Mouse (Mus musculus) hindbrain, embryonic 15.5 days (tissue): ENCODE measurements around the gene Gm9999. TPM values are rescaled to one million over a fixed set of nuclear protein-coding genes. Genes with fewer than 3 reads are reported as not detected.
"Not testable (repeated sequence)": the region's sequence is repeated elsewhere in the genome, so short reads cannot be mapped to it uniquely, and the experiment has no call there.

Source experiments
- ATAC-seq: fragments of 200-750 bp; cut with Nextera tagmentation; 2 replicates; pipeline ENCODE4 v1.8.0; 2017; ENCODE audit warnings: low read depth, moderate number of reproducible peaks, moderate TSS enrichment; ENCODE audit not compliant: low FRiP score
- H3K27ac ChIP-seq: fragments of 300-500 bp; sonication (generic); replicated peaks from 2 replicates; pipeline ENCODE4 v1.5.1; 2015; ENCODE audit warnings: mild to moderate bottlenecking, inconsistent platforms
- H3K27me3 ChIP-seq: fragments of 300-500 bp; sonication (generic); 2 replicates; pipeline ENCODE4 v1.6.1; 2015; ENCODE audit warnings: control low read depth, inconsistent platforms
- H3K36me3 ChIP-seq: fragments of 300-500 bp; sonication (generic); 2 replicates; pipeline ENCODE4 v1.6.1; 2015; ENCODE audit warnings: control low read depth, inconsistent platforms
- H3K4me1 ChIP-seq: fragments of 300-500 bp; sonication (generic); replicated peaks from 2 replicates; pipeline ENCODE4 v1.6.1; 2015; ENCODE audit warnings: control low read depth, inconsistent platforms
- H3K4me2 ChIP-seq: fragments of 300-500 bp; sonication (generic); 2 replicates; pipeline ENCODE4 v1.6.1; 2015; ENCODE audit warnings: moderate library complexity, mild to moderate bottlenecking, inconsistent platforms
- H3K4me3 ChIP-seq: fragments of 300-500 bp; sonication (generic); 2 replicates; pipeline ENCODE4 v1.5.1; 2015; ENCODE audit warnings: mild to moderate bottlenecking, inconsistent platforms
- H3K9ac ChIP-seq: fragments of 300-500 bp; sonication (generic); 2 replicates; pipeline ENCODE4 v1.6.1; 2015; ENCODE audit warnings: inconsistent platforms
- H3K9me3 ChIP-seq: fragments of 300-500 bp; sonication (generic); 2 replicates; pipeline ENCODE4 v1.6.1; 2016; ENCODE audit warnings: control low read depth, inconsistent platforms
- WGBS: fragments of 180-500 bp; shearing (Covaris S2); methylation state at CpG from one replicate; pipeline ENCODE4 v1.1.7; 2015; 5-methylcytosine and 5-hydroxymethylcytosine counted together
- polyA plus RNA-seq: library from polyadenylated mRNA; unstranded; fragments of >200 nt; fragmentation: Nextera tagmentation; extraction: Ambion mirVana; gene quantifications from 2 replicates; pipeline ENCODE4 v1.2.1, GENCODE M21; 2015

Gm9999 gene
- polyA plus RNA-seq, 1 experiment from 2014 or later = not detected

GRCm38 (mm10) chr7:47017146-47017545 is 33.8 kb downstream of the Gm9999 start:
- H3K4me3 ChIP-seq = no peak overlapping the region
- H3K4me2 ChIP-seq = no peak overlapping the region
- WGBS = 76% methylated on average over 7 of the region's 7 CpGs
- H3K27me3 ChIP-seq = no peaks in the 10 kb centered on the region
- H3K4me1 ChIP-seq = peaks cover 6% of the 10 kb centered on the region; the same call in 1 of the 2 replicates
- H3K36me3 ChIP-seq = no peaks in the 10 kb centered on the region
- H3K27ac ChIP-seq = no peak overlapping the region
- no peak for ATAC-seq
- no peaks in the 10 kb centered on the region for H3K9me3 ChIP-seq
- H3K9ac ChIP-seq = no peak overlapping the region

DNA sequence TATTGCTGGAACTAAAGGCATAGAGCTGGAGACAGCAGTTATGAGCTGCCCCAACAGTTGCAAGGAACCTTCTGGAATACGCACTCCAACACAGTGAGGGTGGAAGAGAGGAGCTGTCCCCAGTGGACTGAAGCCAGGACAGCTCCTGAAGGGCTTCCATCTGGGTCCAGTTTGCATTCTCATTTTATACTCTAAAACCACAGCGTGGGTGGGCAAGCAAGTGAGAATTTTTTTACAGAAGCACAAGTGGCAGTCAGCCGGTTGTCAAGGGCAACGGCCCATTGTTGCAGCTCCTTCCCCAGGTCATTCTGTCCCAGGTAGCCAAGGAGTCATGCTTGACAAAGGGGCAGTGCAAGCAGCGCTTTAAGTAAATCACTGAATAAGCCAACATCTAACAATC is 36.3 kb downstream of the Gm9999 start:
- Histone ChIP-seq H3K27ac (no peak overlapping the region), H3K9ac (no peak overlapping the region), H3K4me2 (no peak overlapping the region), H3K4me1 (peaks cover 6% of the 10 kb centered on the region; the same call in 1 of the 2 replicates), H3K27me3 (no peaks in the 10 kb centered on the region), H3K9me3 (no peaks in the 10 kb centered on the region), H3K4me3 (no peak overlapping the region), H3K36me3 (no peaks in the 10 kb centered on the region)
- WGBS = 67% methylated on average over 5 of the region's 5 CpGs
- ATAC-seq = no peak

GRCm38 (mm10) chr7:47020956-47021355 is 37.6 kb downstream of the Gm9999 start:
- no peak overlapping the region for H3K9ac ChIP-seq
- no peaks in the 10 kb centered on the region for H3K9me3 ChIP-seq
- no peaks in the 10 kb centered on the region for H3K4me1 ChIP-seq
- no peak overlapping the region for H3K4me3 ChIP-seq
- WGBS = 17% methylated on average over 8 of the region's 8 CpGs
- ATAC-seq = no peak
- no peak overlapping the region for H3K27ac ChIP-seq
- H3K4me2 ChIP-seq = no peak overlapping the region
- H3K27me3 ChIP-seq = no peaks in the 10 kb centered on the region
- no peaks in the 10 kb centered on the region for H3K36me3 ChIP-seq

DNA sequence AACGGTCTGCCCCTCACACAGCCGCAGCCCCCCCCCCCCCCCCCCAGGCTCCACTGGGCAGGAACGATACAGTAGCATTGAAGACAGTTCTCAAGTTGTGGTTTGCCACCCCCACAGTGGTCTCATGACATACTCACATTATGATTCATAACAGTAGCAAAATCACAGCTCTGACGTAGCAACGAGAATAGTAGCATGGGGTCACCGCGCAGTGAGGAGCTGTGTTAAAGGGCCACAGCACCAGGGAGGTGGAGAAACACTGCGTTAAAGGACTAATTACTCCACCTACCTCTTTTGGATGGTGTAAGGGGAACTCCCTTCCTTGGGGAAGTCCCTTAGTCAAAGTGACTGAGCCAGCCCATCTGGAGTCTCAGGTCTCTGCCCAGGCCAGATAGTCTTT is 39.1 kb downstream of the Gm9999 start:
- H3K4me2 ChIP-seq = no peak overlapping the region
- H3K4me3 ChIP-seq = no peak overlapping the region
- H3K9me3 ChIP-seq = no peaks in the 10 kb centered on the region
- H3K27me3 ChIP-seq = no peaks in the 10 kb centered on the region
- ATAC-seq = no peak
- no peaks in the 10 kb centered on the region for H3K36me3 ChIP-seq
- H3K9ac ChIP-seq = no peak overlapping the region
- no peaks in the 10 kb centered on the region for H3K4me1 ChIP-seq
- 75% methylated on average over 8 of the region's 8 CpGs for WGBS
- H3K27ac ChIP-seq = no peak overlapping the region

- no peak for ATAC-seq
- Histone ChIP-seq H3K4me1 (no peaks in the 10 kb centered on the region), H3K9ac (no peak overlapping the region), H3K4me2 (no peak overlapping the region), H3K27ac (no peak overlapping the region), H3K27me3 (no peaks in the 10 kb centered on the region), H3K9me3 (no peaks in the 10 kb centered on the region), H3K4me3 (no peak overlapping the region), H3K36me3 (no peaks in the 10 kb centered on the region)
- WGBS = 21% methylated on average over 6 of the region's 6 CpGs
Measured at GRCm38 (mm10) chr7:47023530-47023929, 40.1 kb downstream of the Gm9999 start.

DNA sequence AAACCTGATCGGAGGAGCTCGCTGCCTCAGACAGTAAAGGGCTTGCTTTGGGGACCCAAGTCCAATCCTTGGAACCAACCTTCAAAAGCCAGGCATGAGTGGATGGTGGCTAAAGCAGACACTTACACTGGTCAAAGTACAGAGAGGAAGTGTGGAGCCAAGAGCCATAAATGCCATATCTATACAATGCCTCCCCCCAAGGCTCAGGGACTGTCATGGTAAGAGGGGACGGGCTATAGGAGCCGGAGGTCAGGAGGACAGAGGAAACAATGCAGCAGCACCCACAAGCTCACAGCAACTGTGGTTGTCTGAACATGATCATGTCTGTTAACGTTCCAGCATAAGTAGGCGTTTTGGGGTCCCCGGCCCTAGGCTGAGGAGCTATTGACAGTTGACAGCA is 41.1 kb downstream of the Gm9999 start:
- Histone ChIP-seq H3K4me1 (no peaks in the 10 kb centered on the region), H3K27me3 (no peaks in the 10 kb centered on the region), H3K27ac (no peak overlapping the region), H3K36me3 (no peaks in the 10 kb centered on the region), H3K4me3 (no peak overlapping the region), H3K9me3 (no peaks in the 10 kb centered on the region), H3K9ac (no peak overlapping the region), H3K4me2 (no peak overlapping the region)
- ATAC-seq = no peak
- 90% methylated on average over 7 of the region's 7 CpGs for WGBS

DNA sequence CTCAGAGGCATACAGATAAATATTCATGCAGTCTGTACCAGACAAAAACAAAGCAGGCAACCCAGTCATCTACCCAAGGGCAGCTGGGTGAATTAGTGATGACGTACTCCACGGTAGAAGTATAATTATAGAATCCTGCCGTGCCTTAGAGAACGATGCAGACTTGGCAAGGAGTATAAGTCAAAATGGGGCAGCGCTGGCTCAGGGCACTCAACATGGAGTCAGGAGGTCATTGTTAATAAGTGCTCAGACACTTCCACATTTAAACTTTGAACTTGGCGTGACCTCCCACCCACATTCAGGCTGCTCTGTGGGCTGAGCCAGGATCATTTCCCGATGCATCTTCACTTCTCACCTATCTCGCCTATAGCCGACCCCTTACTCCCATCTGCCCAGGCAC is 42.0 kb downstream of the Gm9999 start:
- ATAC-seq = no peak
- H3K9me3 ChIP-seq = no peaks in the 10 kb centered on the region
- H3K27ac ChIP-seq = no peak overlapping the region
- H3K27me3 ChIP-seq = no peaks in the 10 kb centered on the region
- no peak overlapping the region for H3K4me3 ChIP-seq
- no peak overlapping the region for H3K9ac ChIP-seq
- WGBS = 64% methylated on average over 9 of the region's 9 CpGs
- H3K4me1 ChIP-seq = no peaks in the 10 kb centered on the region
- H3K36me3 ChIP-seq = no peaks in the 10 kb centered on the region
- no peak overlapping the region for H3K4me2 ChIP-seq

GRCm38 (mm10) chr7:47026899-47027298 is 43.5 kb downstream of the Gm9999 start:
- not testable (repeated sequence) for H3K27ac ChIP-seq, H3K9ac ChIP-seq, H3K4me1 ChIP-seq, H3K4me3 ChIP-seq, H3K9me3 ChIP-seq, ATAC-seq, H3K36me3 ChIP-seq, H3K27me3 ChIP-seq, H3K4me2 ChIP-seq
- 93% methylated on average over 3 of the region's 3 CpGs for WGBS

GRCm38 (mm10) chr7:47027520-47027919 is 44.1 kb downstream of the Gm9999 start:
- H3K9ac ChIP-seq = no peak overlapping the region
- no peak for ATAC-seq
- no peaks in the 10 kb centered on the region for H3K36me3 ChIP-seq
- H3K4me2 ChIP-seq = no peak overlapping the region
- no peak overlapping the region for H3K27ac ChIP-seq
- H3K4me3 ChIP-seq = no peak overlapping the region
- no peaks in the 10 kb centered on the region for H3K4me1 ChIP-seq
- no peaks in the 10 kb centered on the region for H3K27me3 ChIP-seq
- 93% methylated on average over 1 of the region's 1 CpGs for WGBS
- no peaks in the 10 kb centered on the region for H3K9me3 ChIP-seq

DNA sequence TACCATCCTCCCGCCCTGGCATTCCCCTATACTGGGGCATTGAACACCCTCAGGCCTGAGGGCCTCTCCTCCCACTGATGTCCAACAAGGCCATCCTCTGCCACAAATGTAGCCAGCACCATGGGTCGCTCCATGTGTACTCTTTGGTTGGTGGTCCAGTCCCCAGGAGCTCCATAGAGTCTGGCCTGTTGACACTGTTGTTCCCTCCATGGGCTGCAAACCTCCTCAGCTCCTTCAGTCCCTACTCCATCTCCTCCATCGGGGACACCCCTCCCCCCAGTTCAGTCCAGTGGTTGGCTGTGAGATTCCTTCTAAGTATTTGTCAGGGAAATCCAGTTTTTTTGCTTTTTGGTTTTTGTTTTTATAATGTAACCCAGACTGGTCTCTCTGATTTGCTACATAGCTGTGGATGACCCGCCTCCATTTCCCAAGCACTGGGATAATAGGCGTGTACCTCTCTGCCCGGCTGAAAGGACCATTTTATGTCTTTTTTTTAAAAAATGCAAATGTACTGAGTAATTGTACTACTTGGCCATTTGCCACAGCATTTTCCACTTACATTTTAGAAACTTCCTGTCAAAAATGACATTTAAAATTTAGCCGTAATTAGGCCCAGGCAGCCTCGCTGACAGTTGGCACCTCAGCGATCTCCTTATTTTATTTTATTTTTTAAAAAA is 47.3 kb downstream of the Gm9999 start:
- no peak for ATAC-seq
- Histone ChIP-seq H3K4me3 (no peak overlapping the region), H3K4me2 (no peak overlapping the region), H3K9me3 (no peaks in the 10 kb centered on the region), H3K27me3 (no peaks in the 10 kb centered on the region), H3K27ac (no peak overlapping the region), H3K4me1 (no peaks in the 10 kb centered on the region), H3K36me3 (no peaks in the 10 kb centered on the region), H3K9ac (no peak overlapping the region)
- 80% methylated on average over 9 of the region's 9 CpGs for WGBS

DNA sequence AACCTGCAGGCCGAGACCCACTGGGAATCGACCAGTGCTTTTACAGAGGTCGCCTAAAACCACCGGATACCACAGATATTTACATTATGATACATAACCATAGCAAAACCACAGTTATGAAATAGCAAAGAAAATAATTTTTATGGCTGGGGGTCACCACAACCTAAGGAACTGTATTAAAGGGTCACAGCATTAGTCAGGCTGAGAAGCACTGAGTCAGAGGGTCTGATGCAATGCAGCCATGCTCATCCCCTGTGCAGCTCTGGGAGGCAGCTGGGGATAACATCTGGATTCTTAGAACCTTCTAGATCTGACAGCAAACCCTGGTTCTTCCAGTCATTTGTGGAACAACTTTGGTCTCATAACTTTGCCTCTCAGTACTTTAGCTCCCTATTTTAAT is 48.0 kb downstream of the Gm9999 start:
- H3K9ac ChIP-seq = no peak overlapping the region
- H3K4me1 ChIP-seq = no peaks in the 10 kb centered on the region
- 88% methylated on average over 4 of the region's 4 CpGs for WGBS

GRCm38 (mm10) chr7:47034785-47035384 is 51.5 kb downstream of the Gm9999 start:
- ATAC-seq = no peak
- Histone ChIP-seq H3K27me3 (no peaks in the 10 kb centered on the region), H3K4me2 (no peak overlapping the region), H3K36me3 (no peaks in the 10 kb centered on the region), H3K4me1 (no peaks in the 10 kb centered on the region), H3K9ac (no peak overlapping the region), H3K9me3 (no peaks in the 10 kb centered on the region), H3K27ac (no peak overlapping the region), H3K4me3 (no peak overlapping the region)
- WGBS = 88% methylated on average over 4 of the region's 4 CpGs

More for the DNA sequence above, 48.0 kb downstream of the Gm9999 start:
- ATAC-seq = no peak
- Histone ChIP-seq H3K9me3 (no peaks in the 10 kb centered on the region), H3K27me3 (no peaks in the 10 kb centered on the region), H3K4me2 (no peak overlapping the region), H3K27ac (no peak overlapping the region), H3K36me3 (no peaks in the 10 kb centered on the region), H3K4me3 (no peak overlapping the region)

- Histone ChIP-seq H3K9ac (no peak overlapping the region), H3K27me3 (no peaks in the 10 kb centered on the region), H3K4me2 (no peak overlapping the region), H3K9me3 (no peaks in the 10 kb centered on the region), H3K27ac (no peak overlapping the region), H3K4me3 (no peak overlapping the region), H3K36me3 (no peaks in the 10 kb centered on the region), H3K4me1 (no peaks in the 10 kb centered on the region)
- WGBS = 79% methylated on average over 8 of the region's 8 CpGs
- no peak for ATAC-seq
Measured at GRCm38 (mm10) chr7:47035426-47035825, 52.0 kb downstream of the Gm9999 start.
